Mouse (Mus musculus) heart, postnatal 0 days (tissue): ENCODE measurements around the gene Prim2. TPM values are rescaled to one million over a fixed set of nuclear protein-coding genes. Genes with fewer than 3 reads are reported as not detected.

ENCODE experiments used
- ATAC-seq: fragments of 200-750 bp; cut with Nextera tagmentation; 2 replicates; pipeline ENCODE4 v1.8.0; 2017; ENCODE audit warnings: low read depth, moderate number of reproducible peaks, moderate library complexity; ENCODE audit not compliant: insufficient read depth
- DNase-seq: peaks from one replicate; pipeline ENCODE4 v3.0.0-alpha.2; 2016; ENCODE audit warnings: low spot score
- H3K27ac ChIP-seq: fragments of 300-500 bp; sonication (generic); 2 replicates; pipeline ENCODE4 v1.5.1; 2014; ENCODE audit warnings: low read depth, mild to moderate bottlenecking
- H3K27me3 ChIP-seq: fragments of 300-500 bp; sonication (generic); 2 replicates; pipeline ENCODE4 v1.6.1; 2014; ENCODE audit warnings: low read length, mixed read lengths; ENCODE audit not compliant: control insufficient read depth, insufficient read depth
- H3K36me3 ChIP-seq: fragments of 300-500 bp; sonication (generic); replicated peaks from 2 replicates; pipeline ENCODE4 v1.6.1; 2014; ENCODE audit warnings: low read length, mixed read lengths; ENCODE audit not compliant: control insufficient read depth, insufficient read depth
- H3K4me1 ChIP-seq: fragments of 300-500 bp; sonication (generic); 2 replicates; pipeline ENCODE4 v1.6.1; 2014; ENCODE audit warnings: antibody characterized with exemption; ENCODE audit not compliant: control insufficient read depth, insufficient read depth
- H3K4me2 ChIP-seq: fragments of 300-500 bp; sonication (generic); 2 replicates; pipeline ENCODE4 v1.6.1; 2014; ENCODE audit warnings: low read depth, mild to moderate bottlenecking, low read length, moderate library complexity
- H3K4me3 ChIP-seq: fragments of 300-500 bp; sonication (generic); 2 replicates; pipeline ENCODE4 v1.5.1; 2014; ENCODE audit warnings: low read depth, low read length
- H3K9ac ChIP-seq: fragments of 300-500 bp; sonication (generic); replicated peaks from 2 replicates; pipeline ENCODE4 v1.6.1; 2014; ENCODE audit warnings: low read depth, low read length, mixed read lengths
- H3K9me3 ChIP-seq: fragments of 300-500 bp; sonication (generic); replicated peaks from 2 replicates; pipeline ENCODE4 v1.6.1; 2016; ENCODE audit warnings: low read length; ENCODE audit not compliant: control insufficient read depth
- CTCF ChIP-seq: IDR thresholded peaks from 2 replicates; pipeline ENCODE4 v1.5.1; 2016; ENCODE audit warnings: antibody characterized with exemption, control low read depth, low read depth
- EP300 ChIP-seq: IDR thresholded peaks from 2 replicates; pipeline ENCODE4 v1.6.1; 2016; ENCODE audit warnings: antibody characterized with exemption, low read depth
- WGBS: fragments of 180-500 bp; shearing (Covaris S2); extraction: QIAGEN DNeasy Blood & Tissue Kit; methylation state at CpG from one replicate; pipeline ENCODE4 v1.1.7; 2014; 5-methylcytosine and 5-hydroxymethylcytosine counted together
- polyA plus RNA-seq: library from polyadenylated mRNA; unstranded; fragments of >200 nt; fragmentation: Nextera tagmentation; extraction: Ambion mirVana; gene quantifications from 2 replicates; pipeline ENCODE4 v1.2.1, GENCODE M21; 2015
- total RNA-seq: library from RNA; depleted of rRNA; stranded (reverse); fragments of >200 nt; gene quantifications from 2 replicates; pipeline ENCODE4 v1.2.3, GENCODE M21; 2014; ENCODE audit warnings: low replicate concordance

Prim2 gene
- total and polyA plus RNA-seq, 2 experiments from 2014 or later = 4.9 to 13.9 TPM

DNA sequence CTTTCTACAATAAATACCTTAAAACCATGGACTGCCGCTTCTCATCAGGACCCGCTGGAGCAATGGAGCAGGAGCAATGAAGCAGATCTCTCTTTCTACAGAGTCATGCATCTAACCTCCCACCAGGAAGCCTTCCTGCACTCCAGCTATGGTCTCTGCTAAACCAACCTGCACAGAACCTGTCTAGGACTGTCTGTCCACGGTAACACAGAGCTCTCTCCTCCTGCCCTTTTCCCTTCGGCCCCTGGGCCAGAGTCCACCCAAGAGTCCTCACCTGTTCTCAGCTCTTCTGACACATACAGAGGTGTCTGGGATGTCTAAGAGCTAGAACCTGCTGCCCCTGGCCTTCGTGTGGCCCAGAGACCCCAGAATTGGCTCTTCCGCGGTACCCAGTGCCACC, 11.3 kb upstream of the Prim2 start:
- Histone ChIP-seq H3K9me3 (no peaks in the 10 kb centered on the region), H3K27ac (no peak overlapping the region), H3K36me3 (no peaks in the 10 kb centered on the region), H3K4me2 (no peak overlapping the region), H3K9ac (no peak overlapping the region), H3K4me3 (no peak overlapping the region), H3K27me3 (no peaks in the 10 kb centered on the region), H3K4me1 (no peaks in the 10 kb centered on the region)
- ATAC-seq (no peak), DNase-seq (no peak)
- WGBS = 81% methylated on average over 7 of the region's 7 CpGs
- TF ChIP-seq CTCF = no peak
- TF ChIP-seq EP300 = no peak

DNA sequence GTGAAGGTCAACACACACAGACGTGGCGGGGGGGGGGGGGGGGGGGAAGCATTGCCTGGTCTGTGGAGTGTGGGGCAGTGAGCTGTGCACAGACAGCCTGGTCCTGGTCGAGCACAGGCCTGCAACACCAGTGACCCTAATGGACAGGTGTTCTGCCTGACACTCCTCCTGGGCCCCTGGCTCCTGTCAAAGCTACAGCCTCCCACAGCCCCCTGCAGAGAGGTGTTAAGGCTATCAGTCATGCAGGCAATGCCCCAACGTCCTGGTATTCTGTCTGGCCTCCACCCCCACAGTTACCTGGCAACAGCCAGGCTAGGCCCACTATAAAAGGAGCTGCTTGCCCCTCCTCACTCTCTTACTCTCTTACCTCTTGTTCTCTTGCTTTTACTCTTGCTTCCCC, 10.8 kb upstream of the Prim2 start:
- DNase-seq (no peak), ATAC-seq (no peak)
- no peaks in the 10 kb centered on the region for H3K9me3 ChIP-seq
- no peaks in the 10 kb centered on the region for H3K4me1 ChIP-seq
- no peak overlapping the region for H3K4me3 ChIP-seq
- TF ChIP-seq CTCF = no peak
- TF ChIP-seq EP300 = no peak
- H3K36me3 ChIP-seq = no peaks in the 10 kb centered on the region
- H3K9ac ChIP-seq = no peak overlapping the region
- H3K27me3 ChIP-seq = no peaks in the 10 kb centered on the region
- no peak overlapping the region for H3K27ac ChIP-seq
- H3K4me2 ChIP-seq = no peak overlapping the region
- 44% methylated on average over 3 of the region's 4 CpGs for WGBS

DNA sequence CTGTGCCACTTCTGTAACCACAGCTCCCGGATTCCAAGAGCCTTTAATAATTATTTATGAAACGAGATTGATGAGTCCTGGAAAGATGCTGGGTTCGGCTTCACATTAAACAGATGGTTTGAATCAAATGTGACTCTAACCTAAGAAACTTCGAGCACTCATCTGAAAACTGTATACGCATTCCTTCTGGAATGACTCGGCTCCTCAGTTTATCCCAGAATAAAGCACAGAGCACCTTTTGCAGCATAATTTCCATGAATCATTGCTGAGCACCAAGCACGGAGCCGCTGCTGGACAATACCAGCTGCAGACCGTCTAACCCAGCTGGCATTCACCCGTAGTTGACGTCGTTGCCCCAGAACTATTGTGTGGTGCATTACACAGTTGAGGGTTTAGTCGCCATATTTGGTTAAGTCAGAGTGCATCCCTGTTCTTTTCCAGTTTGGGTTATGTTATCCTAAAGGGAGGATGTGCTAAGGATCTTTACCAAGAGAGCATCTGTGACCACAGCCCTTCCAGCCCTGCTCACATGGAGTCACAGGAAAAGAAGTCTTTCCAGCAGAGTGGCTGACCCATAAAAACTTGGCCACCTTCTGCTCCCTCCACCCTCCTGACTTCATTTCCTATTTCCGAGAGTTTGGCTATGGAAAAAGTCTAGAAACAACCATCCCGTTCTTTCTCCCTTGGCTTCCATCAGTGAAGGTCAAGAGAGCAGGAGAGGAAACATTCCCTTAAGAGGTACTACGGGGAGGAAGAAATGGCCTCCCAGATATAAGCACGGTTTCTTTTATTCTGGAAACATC, 3.8 kb upstream of the Prim2 start:
- Histone ChIP-seq H3K27me3 (no peaks in the 10 kb centered on the region), H3K9me3 (no peaks in the 10 kb centered on the region), H3K4me1 (peaks cover 3% of the 10 kb centered on the region), H3K27ac (no peak overlapping the region), H3K4me2 (no peak overlapping the region), H3K4me3 (no peak overlapping the region), H3K36me3 (no peaks in the 10 kb centered on the region), H3K9ac (no peak overlapping the region)
- ATAC-seq = no peak
- peak; percentile 31 for DNase-seq
- no peak for TF ChIP-seq CTCF
- WGBS = 65% methylated on average over 17 of the region's 17 CpGs

DNA sequence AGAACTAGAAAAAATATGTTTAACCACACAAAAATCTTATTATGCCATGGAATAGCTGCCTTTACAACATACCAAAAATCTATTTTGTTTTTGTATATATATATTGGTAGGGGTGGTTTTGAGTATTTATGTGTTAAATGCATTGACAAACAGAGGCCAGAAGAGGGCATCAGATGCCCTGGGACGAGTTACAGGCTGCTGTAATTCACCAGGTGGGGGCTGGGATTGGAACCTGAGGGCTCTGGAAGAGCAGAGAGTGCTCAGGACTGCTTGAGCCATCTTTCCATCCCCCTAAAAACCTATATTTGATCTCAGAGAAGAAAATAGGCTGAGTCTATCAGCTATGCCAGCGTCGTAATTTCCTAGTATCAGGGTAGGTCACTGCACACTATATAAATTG, 2.9 kb upstream of the Prim2 start:
- Histone ChIP-seq H3K9ac (no peak overlapping the region), H3K9me3 (no peaks in the 10 kb centered on the region), H3K4me3 (no peak overlapping the region), H3K36me3 (no peaks in the 10 kb centered on the region), H3K27ac (no peak overlapping the region), H3K27me3 (no peaks in the 10 kb centered on the region), H3K4me2 (no peak overlapping the region), H3K4me1 (peaks cover 3% of the 10 kb centered on the region)
- WGBS = 31% methylated on average over 3 of the region's 3 CpGs
- TF ChIP-seq EP300 (no peak), CTCF (peak; percentile 52)
- peak; percentile 29 for DNase-seq
- no peak for ATAC-seq

DNA sequence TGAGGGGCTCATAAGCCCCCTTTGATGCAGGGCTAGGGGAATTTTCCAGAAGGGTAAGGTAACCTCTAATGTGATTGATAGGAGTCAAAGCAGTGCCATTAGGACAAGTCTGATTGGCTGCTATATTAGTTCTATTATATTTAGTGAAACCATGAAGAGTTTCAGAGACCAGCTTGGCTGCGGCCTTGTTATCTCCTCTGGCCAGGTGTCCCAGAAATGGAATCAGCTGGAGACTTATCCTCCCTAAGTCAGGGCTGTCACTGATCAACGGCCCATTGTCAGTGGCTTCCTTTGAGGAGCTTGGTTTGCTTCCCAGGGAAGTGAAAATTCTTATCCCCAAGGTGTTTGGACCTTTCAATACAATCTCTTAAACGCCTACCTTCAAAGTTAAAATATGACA, 2.5 kb upstream of the Prim2 start:
- Histone ChIP-seq H3K4me2 (no peak overlapping the region), H3K27ac (no peak overlapping the region), H3K36me3 (no peaks in the 10 kb centered on the region), H3K9ac (no peak overlapping the region), H3K27me3 (no peaks in the 10 kb centered on the region), H3K4me1 (peaks cover 3% of the 10 kb centered on the region), H3K9me3 (no peaks in the 10 kb centered on the region), H3K4me3 (no peak overlapping the region)
- ATAC-seq = no peak
- DNase-seq = no peak
- TF ChIP-seq EP300 (no peak), CTCF (no peak)
- 61% methylated on average over 3 of the region's 3 CpGs for WGBS

DNA sequence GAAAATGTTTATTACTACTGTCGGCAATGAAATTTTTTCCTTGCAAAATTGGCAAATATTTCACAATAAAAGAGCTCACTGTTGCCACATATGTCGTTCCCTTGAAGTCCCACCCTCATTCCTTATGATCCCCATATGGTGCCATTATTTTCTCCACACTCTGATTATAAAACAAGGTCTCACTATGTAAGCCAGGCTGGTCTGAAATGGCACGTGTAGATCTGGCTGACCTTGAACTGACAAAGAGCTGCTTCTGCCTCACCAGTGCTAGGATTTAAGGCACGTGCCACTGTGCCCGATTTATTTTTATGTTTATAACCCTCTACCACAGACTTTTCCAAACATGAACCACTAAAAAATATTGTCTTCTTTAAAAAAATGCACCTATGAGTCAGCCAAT, 1.8 kb upstream of the Prim2 start:
- Histone ChIP-seq H3K4me3 (no peak overlapping the region), H3K27me3 (no peaks in the 10 kb centered on the region), H3K4me1 (peaks cover 3% of the 10 kb centered on the region), H3K9ac (no peak overlapping the region), H3K9me3 (no peaks in the 10 kb centered on the region), H3K27ac (no peak overlapping the region), H3K36me3 (peaks cover 5% of the 10 kb centered on the region; the same call in 1 of the 2 replicates), H3K4me2 (no peak overlapping the region)
- DNase-seq (no peak), ATAC-seq (no peak)
- no peak for TF ChIP-seq EP300
- no peak for TF ChIP-seq CTCF
- WGBS = 72% methylated on average over 5 of the region's 5 CpGs
